Mouse (Mus musculus): ENCODE results near the gene Cidec. TPM values are rescaled to one million over a fixed set of nuclear protein-coding genes. Genes with fewer than 3 reads are reported as not detected.

Cidec gene
- polyA plus RNA-seq, 1 experiment from 2014 or later: 0.19 TPM

DNA sequence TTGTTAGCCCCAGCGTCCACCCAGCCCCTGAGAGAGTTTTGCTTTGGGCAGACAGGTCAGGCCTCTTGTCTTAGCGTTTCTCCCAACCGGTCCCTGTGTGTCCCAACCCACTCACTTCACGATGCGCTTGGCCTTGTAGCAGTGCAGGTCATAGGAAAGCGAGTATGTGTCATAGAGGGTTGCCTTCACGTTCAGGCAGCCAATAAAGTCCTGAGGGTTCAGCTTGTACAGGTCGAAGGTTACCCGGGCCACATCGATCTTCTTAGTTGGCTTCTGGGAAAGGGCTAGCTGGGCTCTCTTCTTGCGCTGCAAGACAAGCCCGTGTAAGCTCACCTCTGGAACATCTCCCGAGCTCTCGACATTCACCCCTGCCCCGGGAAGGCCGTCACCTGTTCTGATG lies 7.6 kb downstream of the Cidec start:
- Histone ChIP-seq H3K36me3 (ENCODE audit: control insufficient read depth, insufficient read depth, low read length) (no peaks in the 10 kb centered on the region), H3K9me3 (ENCODE audit: control insufficient read depth, low read length) (no peaks in the 10 kb centered on the region), H3K4me2 (ENCODE audit: low read depth) (no peak overlapping the region), H3K27ac (ENCODE audit: low read depth, low read length) (no peak overlapping the region), H3K4me3 (ENCODE audit: low read depth, low read length) (no peak overlapping the region), H3K9ac (ENCODE audit: low read length) (no peak overlapping the region), H3K27me3 (ENCODE audit: control insufficient read depth, insufficient read depth, low read length) (no peaks in the 10 kb centered on the region), H3K4me1 (ENCODE audit: control insufficient read depth, insufficient read depth, low read length) (no peaks in the 10 kb centered on the region)
- ATAC-seq (ENCODE audit: insufficient read depth, low FRiP score, low TSS enrichment) (no peak), DNase-seq (ENCODE audit: low spot score) (no peak)
- 94% methylated on average over 16 of the region's 16 CpGs for WGBS

GRCm38 (mm10) chr6:113427397-113427796 lies 8.2 kb downstream of the Cidec start:
- no peak overlapping the region for H3K4me2 ChIP-seq (ENCODE audit: low read depth)
- H3K9ac ChIP-seq (ENCODE audit: low read length): no peak overlapping the region
- H3K36me3 ChIP-seq (ENCODE audit: control insufficient read depth, insufficient read depth, low read length): no peaks in the 10 kb centered on the region
- no peak overlapping the region for H3K27ac ChIP-seq (ENCODE audit: low read depth, low read length)
- H3K4me3 ChIP-seq (ENCODE audit: low read depth, low read length): no peak overlapping the region
- H3K27me3 ChIP-seq (ENCODE audit: control insufficient read depth, insufficient read depth, low read length): no peaks in the 10 kb centered on the region
- no peaks in the 10 kb centered on the region for H3K4me1 ChIP-seq (ENCODE audit: control insufficient read depth, insufficient read depth, low read length)
- H3K9me3 ChIP-seq (ENCODE audit: control insufficient read depth, low read length): no peaks in the 10 kb centered on the region
- peak; percentile 45 for DNase-seq (ENCODE audit: low spot score)
- 67% methylated on average over 3 of the region's 3 CpGs for WGBS
- ATAC-seq (ENCODE audit: insufficient read depth, low FRiP score, low TSS enrichment): no peak

- no peak overlapping the region for H3K4me3 ChIP-seq (ENCODE audit: low read depth, low read length)
- 91% methylated on average over 4 of the region's 4 CpGs for WGBS
- ATAC-seq (ENCODE audit: insufficient read depth, low FRiP score, low TSS enrichment): no peak
- no peaks in the 10 kb centered on the region for H3K36me3 ChIP-seq (ENCODE audit: control insufficient read depth, insufficient read depth, low read length)
- no peak overlapping the region for H3K4me2 ChIP-seq (ENCODE audit: low read depth)
- H3K27me3 ChIP-seq (ENCODE audit: control insufficient read depth, insufficient read depth, low read length): no peaks in the 10 kb centered on the region
- no peaks in the 10 kb centered on the region for H3K4me1 ChIP-seq (ENCODE audit: control insufficient read depth, insufficient read depth, low read length)
- no peak for DNase-seq (ENCODE audit: low spot score)
- no peak overlapping the region for H3K27ac ChIP-seq (ENCODE audit: low read depth, low read length)
- H3K9me3 ChIP-seq (ENCODE audit: control insufficient read depth, low read length): no peaks in the 10 kb centered on the region
- H3K9ac ChIP-seq (ENCODE audit: low read length): no peak overlapping the region
These were observed 8.9 kb downstream of the Cidec start for GRCm38 (mm10) chr6:113426696-113427095.

DNA sequence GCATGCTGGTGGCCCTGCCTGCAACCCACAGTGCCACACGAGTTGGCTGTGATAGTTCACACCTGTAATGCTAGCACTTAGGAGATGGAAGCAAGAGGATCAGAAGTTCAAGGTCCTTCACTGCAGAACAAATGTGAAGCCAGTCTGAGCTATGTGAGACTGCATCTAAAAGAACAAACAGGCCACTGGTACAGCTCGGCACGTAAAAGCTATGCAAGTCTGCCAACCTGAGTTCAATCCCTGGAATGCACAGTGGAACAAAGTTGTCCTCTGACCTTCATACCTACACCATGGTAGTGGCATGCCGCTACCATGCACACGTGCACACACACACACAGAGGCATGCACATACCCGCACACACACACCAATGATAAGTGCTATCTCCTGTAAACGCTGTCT lies 11.4 kb downstream of the Cidec start:
- no peaks in the 10 kb centered on the region for H3K4me1 ChIP-seq (ENCODE audit: control insufficient read depth, insufficient read depth, low read length)
- no peak overlapping the region for H3K27ac ChIP-seq (ENCODE audit: low read depth, low read length)

DNA sequence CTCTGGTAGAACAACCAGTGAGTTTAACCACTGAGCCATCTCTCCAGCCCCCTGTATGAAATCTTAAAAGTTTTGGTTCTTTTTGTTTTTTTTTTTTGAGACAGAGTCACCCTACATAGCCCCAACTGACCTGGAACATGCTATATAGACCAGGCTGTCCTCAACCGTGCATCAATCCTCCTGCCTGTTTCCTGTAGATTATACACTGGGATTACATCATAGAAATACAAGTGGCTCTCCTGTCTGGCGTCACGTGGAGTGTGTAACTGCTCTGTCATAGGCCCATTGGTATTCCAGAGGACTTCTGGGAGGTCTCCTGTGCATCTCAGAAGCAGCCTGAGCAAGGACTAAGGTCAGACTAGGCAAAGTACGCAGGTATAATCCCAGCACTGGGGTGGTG lies 12.6 kb downstream of the Cidec start:
- peaks cover 6% of the 10 kb centered on the region; the same call in 1 of the 2 replicates for H3K4me1 ChIP-seq (ENCODE audit: control insufficient read depth, insufficient read depth, low read length)

More for the DNA sequence above, 11.4 kb downstream of the Cidec start:
- H3K9me3 ChIP-seq (ENCODE audit: control insufficient read depth, low read length): no peaks in the 10 kb centered on the region
- H3K4me2 ChIP-seq (ENCODE audit: low read depth): no peak overlapping the region
- DNase-seq (ENCODE audit: low spot score) (no peak), ATAC-seq (ENCODE audit: insufficient read depth, low FRiP score, low TSS enrichment) (no peak)
- H3K4me3 ChIP-seq (ENCODE audit: low read depth, low read length): no peak overlapping the region
- WGBS: 85% methylated on average over 7 of the region's 7 CpGs
- no peak overlapping the region for H3K9ac ChIP-seq (ENCODE audit: low read length)
- no peaks in the 10 kb centered on the region for H3K36me3 ChIP-seq (ENCODE audit: control insufficient read depth, insufficient read depth, low read length)
- H3K27me3 ChIP-seq (ENCODE audit: control insufficient read depth, insufficient read depth, low read length): no peaks in the 10 kb centered on the region

GRCm38 (mm10) chr6:113419199-113419587 lies 16.4 kb downstream of the Cidec start, which contains the start of gene Rpusd3:
TSS of gene Rpusd3 (minus strand) at chr6:113419340.
- DNase-seq (ENCODE audit: low spot score): peak; percentile 97
- WGBS: under 1% methylated on average over 25 of the region's 25 CpGs
- no peaks in the 10 kb centered on the region for H3K36me3 ChIP-seq (ENCODE audit: control insufficient read depth, insufficient read depth, low read length)
- H3K9ac ChIP-seq (ENCODE audit: low read length): peak within 1 kb of the TSS; percentile 81
- H3K4me3 ChIP-seq (ENCODE audit: low read depth, low read length): peak within 1 kb of the TSS; percentile 67
- no peak within 1 kb of the TSS for H3K27ac ChIP-seq (ENCODE audit: low read depth, low read length)
- ATAC-seq (ENCODE audit: insufficient read depth, low FRiP score, low TSS enrichment): peak; percentile 97
- peaks cover 6% of the 10 kb centered on the region; the same call in 1 of the 2 replicates for H3K4me1 ChIP-seq (ENCODE audit: control insufficient read depth, insufficient read depth, low read length)
- peak within 1 kb of the TSS; percentile 94 for H3K4me2 ChIP-seq (ENCODE audit: low read depth)
- no peaks in the 10 kb centered on the region for H3K9me3 ChIP-seq (ENCODE audit: control insufficient read depth, low read length)
- no peaks in the 10 kb centered on the region for H3K27me3 ChIP-seq (ENCODE audit: control insufficient read depth, insufficient read depth, low read length)

More for the DNA sequence above, 12.6 kb downstream of the Cidec start:
- Histone ChIP-seq H3K36me3 (ENCODE audit: control insufficient read depth, insufficient read depth, low read length) (no peaks in the 10 kb centered on the region), H3K9me3 (ENCODE audit: control insufficient read depth, low read length) (no peaks in the 10 kb centered on the region), H3K4me3 (ENCODE audit: low read depth, low read length) (no peak overlapping the region), H3K27me3 (ENCODE audit: control insufficient read depth, insufficient read depth, low read length) (no peaks in the 10 kb centered on the region), H3K4me2 (ENCODE audit: low read depth) (no peak overlapping the region), H3K9ac (ENCODE audit: low read length) (no peak overlapping the region), H3K27ac (ENCODE audit: low read depth, low read length) (no peak overlapping the region)
- WGBS: 84% methylated on average over 4 of the region's 4 CpGs
- ATAC-seq (ENCODE audit: insufficient read depth, low FRiP score, low TSS enrichment) (no peak), DNase-seq (ENCODE audit: low spot score) (no peak)

DNA sequence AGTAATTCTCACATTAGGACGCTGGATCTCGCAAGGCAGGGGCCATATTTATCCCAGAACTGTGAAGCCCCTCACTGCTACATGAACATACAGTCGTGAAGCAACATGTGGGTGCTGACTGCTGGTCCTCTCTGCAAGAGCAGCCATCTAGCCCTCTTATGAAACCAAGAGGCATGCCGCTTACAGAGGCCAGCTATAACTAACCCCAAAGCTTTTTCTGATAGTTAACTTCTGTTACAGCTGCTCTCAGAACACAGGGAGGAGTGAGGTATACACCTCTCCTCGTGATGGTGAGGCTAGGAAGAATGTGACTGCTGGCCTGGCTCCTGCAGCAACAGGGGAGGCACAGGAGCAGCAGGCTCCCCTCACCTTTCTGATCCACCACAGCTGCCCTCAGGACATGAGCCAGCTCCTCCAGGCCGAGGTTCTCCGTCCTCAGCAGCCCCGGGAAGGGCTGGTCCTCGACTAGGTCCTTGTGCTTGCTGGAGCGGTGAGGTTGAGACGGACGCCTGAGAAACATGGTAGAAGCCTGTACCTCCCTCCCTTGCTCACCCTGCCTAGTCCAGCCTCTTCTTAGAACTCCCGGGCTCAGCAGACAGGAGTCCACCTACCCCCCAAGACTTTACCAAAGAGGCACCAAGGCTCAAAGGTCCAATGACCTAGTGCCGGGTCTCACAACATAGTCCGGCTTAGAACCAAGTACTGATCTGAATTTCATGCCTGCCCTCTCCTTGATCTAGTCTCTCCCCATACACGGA lies 16.9 kb downstream of the Cidec start:
- Histone ChIP-seq H3K4me2 (ENCODE audit: low read depth) (peak overlapping the region; percentile 94), H3K9ac (ENCODE audit: low read length) (peak overlapping the region; percentile 81), H3K27me3 (ENCODE audit: control insufficient read depth, insufficient read depth, low read length) (no peaks in the 10 kb centered on the region), H3K27ac (ENCODE audit: low read depth, low read length) (no peak overlapping the region), H3K9me3 (ENCODE audit: control insufficient read depth, low read length) (no peaks in the 10 kb centered on the region), H3K36me3 (ENCODE audit: control insufficient read depth, insufficient read depth, low read length) (no peaks in the 10 kb centered on the region), H3K4me1 (ENCODE audit: control insufficient read depth, insufficient read depth, low read length) (peaks cover 6% of the 10 kb centered on the region; the same call in 1 of the 2 replicates), H3K4me3 (ENCODE audit: low read depth, low read length) (peak overlapping the region; percentile 67)
- DNase-seq (ENCODE audit: low spot score) (no peak), ATAC-seq (ENCODE audit: insufficient read depth, low FRiP score, low TSS enrichment) (peak; percentile 52)
- 15% methylated on average over 16 of the region's 16 CpGs for WGBS

DNA sequence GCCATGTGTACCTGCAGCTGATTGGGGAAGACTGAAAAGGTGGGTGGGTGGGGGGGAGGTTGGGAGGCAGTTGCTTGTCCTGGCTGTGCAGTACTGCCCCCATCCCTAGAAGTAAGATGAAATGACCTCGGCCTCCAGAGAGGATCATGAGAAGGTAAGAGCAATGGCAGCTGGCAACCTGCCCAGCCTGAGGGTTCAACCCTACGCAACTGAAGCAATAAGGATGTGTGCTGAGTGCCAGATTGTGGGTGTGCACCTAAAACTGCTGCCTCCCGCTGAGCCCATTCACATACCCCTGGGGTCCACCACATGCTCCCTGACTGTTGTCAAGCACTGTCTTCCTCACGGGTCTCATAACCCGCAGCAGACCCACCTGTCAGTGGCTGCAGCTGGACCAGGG lies 19.1 kb downstream of the Cidec start:
- no peak for DNase-seq (ENCODE audit: low spot score)
- WGBS: 90% methylated on average over 5 of the region's 5 CpGs
- no peaks in the 10 kb centered on the region for H3K9me3 ChIP-seq (ENCODE audit: control insufficient read depth, low read length)
- no peak overlapping the region for H3K4me2 ChIP-seq (ENCODE audit: low read depth)
- no peaks in the 10 kb centered on the region for H3K27me3 ChIP-seq (ENCODE audit: control insufficient read depth, insufficient read depth, low read length)
- H3K9ac ChIP-seq (ENCODE audit: low read length): no peak overlapping the region
- peaks cover 6% of the 10 kb centered on the region; the same call in 1 of the 2 replicates for H3K4me1 ChIP-seq (ENCODE audit: control insufficient read depth, insufficient read depth, low read length)
- no peak overlapping the region for H3K4me3 ChIP-seq (ENCODE audit: low read depth, low read length)
- ATAC-seq (ENCODE audit: insufficient read depth, low FRiP score, low TSS enrichment): no peak
- H3K27ac ChIP-seq (ENCODE audit: low read depth, low read length): no peak overlapping the region
- H3K36me3 ChIP-seq (ENCODE audit: control insufficient read depth, insufficient read depth, low read length): no peaks in the 10 kb centered on the region

DNA sequence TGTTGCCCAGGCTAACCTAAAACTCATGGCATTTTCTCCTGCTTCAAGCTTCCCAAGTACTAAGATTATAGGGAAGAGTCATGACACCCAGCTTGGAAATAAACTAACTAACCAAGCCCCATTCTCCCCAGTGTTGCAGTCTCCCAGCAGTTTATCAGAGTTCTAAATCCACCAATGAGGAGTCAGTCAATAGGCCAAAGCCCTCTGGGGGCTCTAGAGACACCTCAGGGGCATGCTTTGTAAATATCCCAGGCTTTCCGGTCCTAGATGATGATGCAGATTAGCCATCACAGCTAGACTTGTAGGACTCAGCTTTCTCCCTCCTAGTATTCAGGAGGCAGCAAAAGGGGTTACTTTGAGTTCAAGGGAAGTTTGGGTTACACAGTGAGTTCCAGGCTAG lies 25.6 kb downstream of the Cidec start:
- Histone ChIP-seq H3K9me3 (ENCODE audit: control insufficient read depth, low read length) (no peaks in the 10 kb centered on the region), H3K4me1 (ENCODE audit: control insufficient read depth, insufficient read depth, low read length) (no peaks in the 10 kb centered on the region), H3K9ac (ENCODE audit: low read length) (no peak overlapping the region), H3K4me3 (ENCODE audit: low read depth, low read length) (no peak overlapping the region), H3K27ac (ENCODE audit: low read depth, low read length) (no peak overlapping the region), H3K27me3 (ENCODE audit: control insufficient read depth, insufficient read depth, low read length) (no peaks in the 10 kb centered on the region), H3K4me2 (ENCODE audit: low read depth) (no peak overlapping the region), H3K36me3 (ENCODE audit: control insufficient read depth, insufficient read depth, low read length) (no peaks in the 10 kb centered on the region)
- DNase-seq (ENCODE audit: low spot score) (no peak), ATAC-seq (ENCODE audit: insufficient read depth, low FRiP score, low TSS enrichment) (no peak)
- 58% methylated on average over 1 of the region's 1 CpGs for WGBS

All from neural tube, embryonic 11.5 days (tissue).